ENCODE assay signal across 1 mouse cellular context in genomic region chr11:60454080-60454744, GRCm38 (mm10).
TF ChIP-seq lines count a peak whose summit lies in the region.

Drg2 (plus strand) TSS chr11:60454591.

TF ChIP-seq in CH12.LX, 34 proteins besides CTCF, POLR2A, EP300 and RAD21 (continued from another document):
- TF ChIP-seq ETS1 (conservative IDR thresholded peaks at IDR 0.05; ENCODE audit: low read depth, low read length) (peak; percentile 54; the same call in 1 of the 2 replicates), MAX (IDR thresholded peaks at IDR 0.05; ENCODE audit: low read length) (peak; percentile 99), JUND (conservative IDR thresholded peaks at IDR 0.05; ENCODE audit: low read depth, low read length) (peak; percentile 81), MXI1 (IDR thresholded peaks at IDR 0.05; ENCODE audit: low read depth, low read length) (peak; percentile 93), TBP (conservative IDR thresholded peaks at IDR 0.05; ENCODE audit: low read depth, low read length) (peak; percentile 95), BHLHE40 (IDR thresholded peaks at IDR 0.05; ENCODE audit: low read depth, low read length) (peak; percentile 45; the same call in 1 of the 2 replicates), RCOR1 (conservative IDR thresholded peaks at IDR 0.05; ENCODE audit: low read depth, low read length) (peak; percentile 97), PAX5 (IDR thresholded peaks at IDR 0.05; ENCODE audit: low read length) (no peak), CHD1 (IDR thresholded peaks at IDR 0.05; ENCODE audit: low read depth, low read length) (no peak), ZMIZ1 (IDR thresholded peaks at IDR 0.05; ENCODE audit: low read depth, low read length) (peak; percentile 93), NELFE (IDR thresholded peaks at IDR 0.05; ENCODE audit: low read depth, low read length) (peak; percentile 97), NRF1 (IDR thresholded peaks at IDR 0.05; ENCODE audit: low read depth, low read length) (peak; percentile 64), ZNF384 (IDR thresholded peaks at IDR 0.05; ENCODE audit: low read depth, low read length) (0 out of 2 replicates have a peak, but pooled peaks have one; percentile 34)
